Mouse (Mus musculus) CD4-positive naive resting alpha-beta T cell, adult 57 days (primary cell): ENCODE measurements around the gene Dpt. TPM values are rescaled to one million over a fixed set of nuclear protein-coding genes. Genes with fewer than 3 reads are reported as not detected.

Source experiments
- total RNA-seq: library from RNA; stranded (reverse); gene quantifications from one replicate; pipeline ENCODE4 v1.2.4, GENCODE M21; 2023

Gene Dpt
- not detected for total RNA-seq

GRCm38 (mm10) chr1:164796471-164796870 lies at the start of gene Dpt:
Dpt (plus strand) TSS chr1:164796644.

Other genes with a start within 250 kb of the Dpt start
- 9.4 TPM for gene Xcl1, start 138.9 kb downstream of the Dpt start, total RNA-seq